Mouse (Mus musculus) embryonic fibroblast, embryonic 13.5 days (primary cell): ENCODE data around the gene Srp54c. TPM values are rescaled to one million over a fixed set of nuclear protein-coding genes. Genes with fewer than 3 reads are reported as not detected.

Experiments
- H3K27ac ChIP-seq: 2 replicates; pipeline ENCODE4 v1.5.1; 2012; ENCODE audit warnings: low read length, control low read depth, inconsistent platforms; ENCODE audit not compliant: insufficient read depth
- H3K4me1 ChIP-seq: 2 replicates; pipeline ENCODE4 v1.6.1; 2011; ENCODE audit warnings: low read length; ENCODE audit not compliant: control insufficient read depth, insufficient read depth
- H3K4me3 ChIP-seq: 2 replicates; pipeline ENCODE4 v1.5.1; 2011; ENCODE audit warnings: mild to moderate bottlenecking, control low read depth, low read length; ENCODE audit not compliant: insufficient read depth
- CTCF ChIP-seq: IDR thresholded peaks from 2 replicates; pipeline ENCODE4 v1.5.1; 2011; ENCODE audit warnings: mild to moderate bottlenecking, control low read depth, low read length, moderate library complexity, borderline replicate concordance; ENCODE audit not compliant: insufficient read depth
- POLR2A ChIP-seq: IDR thresholded peaks from 2 replicates; pipeline ENCODE4 v1.6.1; 2011; ENCODE audit warnings: low read depth, mild to moderate bottlenecking, control low read depth, low read length, moderate library complexity
- polyA plus RNA-seq: library from polyadenylated mRNA; stranded (reverse); fragments of >200 nt; gene quantifications from 2 replicates; pipeline ENCODE4 v1.2.4, GENCODE M21; 2011; ENCODE audit warnings: low read depth; ENCODE audit not compliant: missing spikeins, insufficient read length

Srp54c gene
- polyA plus RNA-seq, 1 experiment, result 143 TPM

- H3K4me3 ChIP-seq, result no peak overlapping the region
- TF ChIP-seq CTCF, result no peak
- no peak for TF ChIP-seq POLR2A
- no peak overlapping the region for H3K27ac ChIP-seq
- no peaks in the 10 kb centered on the region for H3K4me1 ChIP-seq
Observed at GRCm38 (mm10) chr12:55311841-55312240, 81.9 kb downstream of the Srp54c start.

Other genes starting within 250 kb of the Srp54c start
- not detected in 2 replicates for gene Gm20403, start 243.6 kb upstream of the Srp54c start, polyA plus RNA-seq
- 35.3 and 36.7 TPM in 2 replicates for gene Baz1a, start 215.8 kb upstream of the Srp54c start, polyA plus RNA-seq
- gene 2700097O09Rik, start 150.1 kb upstream of the Srp54c start, polyA plus RNA-seq, result 10.5 and 12.3 TPM in 2 replicates
- gene Srp54a, start 149.9 kb upstream of the Srp54c start, polyA plus RNA-seq, result 201 and 204 TPM in 2 replicates
- gene Fam177a, start 105.7 kb upstream of the Srp54c start, polyA plus RNA-seq, result 19.7 and 20.0 TPM in 2 replicates
- gene Srp54b, start 75.1 kb upstream of the Srp54c start, polyA plus RNA-seq, result 27.6 and 48.1 TPM in 2 replicates
- gene 1700047I17Rik2, start 30.6 kb upstream of the Srp54c start, polyA plus RNA-seq, result 9.2 and 13.0 TPM in 2 replicates
- gene 1110008L16Rik, start 69.4 kb downstream of the Srp54c start, polyA plus RNA-seq, result 8.2 and 10.2 TPM in 2 replicates
- 27.2 and 31.0 TPM in 2 replicates for gene Ppp2r3c, start 72.8 kb downstream of the Srp54c start, polyA plus RNA-seq
- gene Psma6, start 154.1 kb downstream of the Srp54c start, polyA plus RNA-seq, result 184 and 197 TPM in 2 replicates